Mouse (Mus musculus) MEL (cell line): ENCODE measurements around the gene Braf.

Experiments used
- CHD2 ChIP-seq: IDR thresholded peaks from 2 replicates; pipeline ENCODE4 v1.6.1; 2011; ENCODE audit warnings: low read length, improper control_type of control experiment
- CTCF ChIP-seq, 3 experiments: IDR thresholded peaks in 2 of 3; conservative IDR thresholded peaks in 1 of 3; 2 replicates each; pipeline ENCODE4 v1.5.1; 2011 to 2012; ENCODE audit warnings: low read length in 3 of 3, low read depth in 2 of 3, mild to moderate bottlenecking in 2 of 3, improper control_type of control experiment in 1 of 3, inconsistent platforms in 1 of 3, mixed read lengths in 1 of 3, moderate library complexity in 1 of 3; ENCODE audit not compliant: control insufficient read depth in 1 of 3, insufficient read depth in 1 of 3, poor library complexity in 1 of 3, severe bottlenecking in 1 of 3
- EP300 ChIP-seq, 2 experiments: IDR thresholded peaks; 2 replicates each; pipeline ENCODE4 v1.6.1; 2011; ENCODE audit warnings: improper control_type of control experiment in 2 of 2, low read length in 2 of 2, low read depth in 1 of 2, mild to moderate bottlenecking in 1 of 2
- HCFC1 ChIP-seq: IDR thresholded peaks from 2 replicates; pipeline ENCODE4 v1.6.1; 2012; ENCODE audit warnings: low read depth, mild to moderate bottlenecking, inconsistent platforms, low read length, improper control_type of control experiment, moderate library complexity
- MEF2A ChIP-seq: IDR thresholded peaks from 2 replicates; pipeline ENCODE4 v1.6.1; 2014; ENCODE audit warnings: low read depth, mild to moderate bottlenecking, inconsistent platforms, low read length, improper control_type of control experiment; ENCODE audit not compliant: poor library complexity, insufficient replicate concordance, severe bottlenecking; ENCODE audit errors: extremely low read depth
- NRF1 ChIP-seq: IDR thresholded peaks from 2 replicates; pipeline ENCODE4 v1.6.1; 2014; ENCODE audit warnings: low read depth, mild to moderate bottlenecking, inconsistent platforms, low read length, improper control_type of control experiment, moderate library complexity; ENCODE audit not compliant: poor library complexity, insufficient read depth, severe bottlenecking
- POLR2A ChIP-seq, 2 experiments: IDR thresholded peaks; 2 replicates each; pipeline ENCODE4 v1.6.1; 2011 to 2012; ENCODE audit warnings: low read length in 2 of 2, mild to moderate bottlenecking in 2 of 2, control low read depth in 1 of 2, improper control_type of control experiment in 1 of 2, low read depth in 1 of 2, moderate library complexity in 1 of 2; ENCODE audit not compliant: control insufficient read depth in 1 of 2, insufficient read depth in 1 of 2, poor library complexity in 1 of 2
- TCF12 ChIP-seq: IDR thresholded peaks from 2 replicates; pipeline ENCODE4 v1.6.1; 2014; ENCODE audit warnings: low read depth, mild to moderate bottlenecking, inconsistent platforms, low read length, improper control_type of control experiment, moderate library complexity
- USF2 ChIP-seq, 2 experiments: IDR thresholded peaks; 2 replicates each; pipeline ENCODE4 v1.6.1; 2011 to 2012; ENCODE audit warnings: improper control_type of control experiment in 2 of 2, low read length in 2 of 2, borderline replicate concordance in 1 of 2, inconsistent platforms in 1 of 2, low read depth in 1 of 2, mild to moderate bottlenecking in 1 of 2; ENCODE audit not compliant: insufficient read depth in 1 of 2
- ZC3H11A ChIP-seq: IDR thresholded peaks from 2 replicates; pipeline ENCODE4 v1.6.1; 2012; ENCODE audit warnings: low read depth, mild to moderate bottlenecking, inconsistent platforms, low read length, improper control_type of control experiment

- TF ChIP-seq TCF12 (no peak), USF2 (IDR thresholded peaks at IDR 0.05; ENCODE audit: borderline replicate concordance in 1 of 2, insufficient read depth in 1 of 2, low read depth in 1 of 2, low read length in 2 of 2) (no peak), EP300 (IDR thresholded peaks at IDR 0.05; ENCODE audit: low read depth in 1 of 2, low read length in 2 of 2) (no peak), POLR2A (IDR thresholded peaks at IDR 0.05; ENCODE audit: control insufficient read depth in 1 of 2, insufficient read depth in 1 of 2, low read depth in 1 of 2, low read length in 2 of 2, poor library complexity in 1 of 2) (no peak), HCFC1 (no peak), ZC3H11A (no peak), CTCF (IDR thresholded peaks at IDR 0.05 in 2 of 3, conservative IDR thresholded peaks at IDR 0.05 in 1 of 3; ENCODE audit: control insufficient read depth in 1 of 3, insufficient read depth in 1 of 3, low read depth in 2 of 3, low read length in 3 of 3, poor library complexity in 1 of 3, severe bottlenecking in 1 of 3) (no peak), NRF1 (no peak), CHD2 (no peak), MEF2A (no peak)
Observed at GRCm38 (mm10) chr6:39606056-39606455, 119.2 kb downstream of the Braf start.
